Mouse (Mus musculus) C2C12 (cell line): ENCODE results near the gene Gm16381.
"Not testable (repeated sequence)": the region's sequence is repeated elsewhere in the genome, so short reads cannot be mapped to it uniquely, and the experiment has no call there.

Source experiments
- CEBPB ChIP-seq: IDR thresholded peaks from one replicate; pipeline ENCODE4 v1.6.1; 2011; ENCODE audit warnings: low read depth, mild to moderate bottlenecking, control low read depth, moderate library complexity
- CTCF ChIP-seq: IDR thresholded peaks from one replicate; pipeline ENCODE4 v1.5.1; 2011; ENCODE audit not compliant: control insufficient read depth, insufficient read depth, insufficient read length
- FOSL1 ChIP-seq: IDR thresholded peaks from one replicate; pipeline ENCODE4 v1.8.0; 2011; ENCODE audit warnings: mild to moderate bottlenecking, low read length; ENCODE audit not compliant: poor library complexity, insufficient read depth, severe bottlenecking
- MYOG ChIP-seq: IDR thresholded peaks from one replicate; pipeline ENCODE4 v1.6.1; 2011; ENCODE audit not compliant: control insufficient read depth, insufficient read length; ENCODE audit errors: extremely low read depth
- USF1 ChIP-seq: IDR thresholded peaks from one replicate; pipeline ENCODE4 v1.6.1; 2011; ENCODE audit warnings: low read depth, mild to moderate bottlenecking, control low read depth, moderate library complexity

DNA sequence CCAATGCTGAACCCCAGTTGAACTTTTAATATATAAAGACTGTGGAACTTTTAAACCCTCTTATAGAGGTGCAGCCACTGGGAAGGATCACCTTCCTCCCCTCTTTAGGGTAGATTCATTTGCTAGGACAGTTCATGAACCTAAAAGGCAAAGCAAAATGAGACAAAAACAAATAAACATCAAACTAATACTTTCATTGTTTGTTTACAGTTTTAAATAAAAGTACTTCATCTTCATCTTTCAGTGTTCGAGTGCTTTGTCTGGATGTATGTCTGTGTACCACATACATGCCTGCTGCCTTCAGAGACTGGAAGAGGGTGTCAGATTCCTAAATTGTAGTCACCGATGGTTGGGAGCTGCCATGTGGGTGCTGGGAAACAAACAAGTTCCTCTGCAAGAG is at the start of gene Gm16381:
- not testable (repeated sequence) for TF ChIP-seq MYOG, CTCF, FOSL1, USF1, CEBPB
